Mouse (Mus musculus) frontal cortex, postnatal 14 days (tissue): ENCODE data around the gene Gripap1.

Experiments
- DNase-seq, 2 experiments: peaks; one replicate each; pipeline ENCODE4 v3.0.0; 2022; ENCODE audit warnings: low spot score in 2 of 2

The Gripap1 gene

GRCm38 (mm10) chrX:7867141-7867540 lies 77.6 kb downstream of the Gripap1 start:
- DNase-seq = no peak

GRCm38 (mm10) chrX:7868506-7868905 lies 78.9 kb downstream of the Gripap1 start:
- no peak for DNase-seq

DNA sequence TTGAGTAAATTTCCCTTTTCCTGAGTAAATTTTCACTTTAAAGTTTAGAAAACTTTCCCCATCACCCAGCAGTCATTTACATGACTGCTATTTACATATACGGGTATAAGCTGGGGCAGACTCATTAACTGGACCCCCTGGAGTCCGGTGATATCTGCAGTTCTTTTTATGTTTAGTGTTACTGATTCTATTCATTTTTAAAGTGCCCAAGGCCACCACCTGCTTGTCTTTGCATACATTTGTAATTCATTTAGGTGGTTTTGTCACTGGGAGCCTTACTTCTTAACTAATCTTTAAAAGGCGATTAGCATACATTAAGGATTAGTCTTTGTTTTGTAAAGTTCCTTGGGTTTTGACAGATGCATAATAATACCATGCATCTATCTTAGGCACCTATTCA lies 80.3 kb downstream of the Gripap1 start:
- DNase-seq = no peak
